Mouse (Mus musculus): ENCODE results near the gene Cdr1. TPM values are rescaled to one million over a fixed set of nuclear protein-coding genes. Genes with fewer than 3 reads are reported as not detected.

The Cdr1 gene
- total and polyA plus RNA-seq, 3 experiments = not detected

DNA sequence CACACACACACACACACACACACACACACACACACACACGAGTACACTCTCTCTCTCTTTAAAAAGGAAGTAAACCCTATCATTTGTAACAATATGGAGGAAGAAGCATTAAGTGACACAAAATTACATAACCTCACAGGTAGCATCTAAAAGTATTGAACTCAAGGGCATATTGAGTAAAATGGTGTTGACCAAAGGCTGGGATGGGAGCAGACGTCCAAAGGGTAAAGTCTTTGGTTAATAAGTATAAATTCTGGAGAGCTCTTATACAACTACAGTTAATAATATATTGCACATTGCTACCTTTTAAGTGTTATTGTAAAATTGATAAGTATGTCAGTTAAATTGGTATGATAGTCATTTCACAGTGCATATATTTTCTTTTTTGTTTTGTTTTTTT lies 39.9 kb downstream of the Cdr1 start:
- Histone ChIP-seq H3K27ac (ENCODE audit: control insufficient read depth, low read depth, low read length) (no peak overlapping the region), H3K9ac (ENCODE audit: control insufficient read depth, low read depth, low read length, poor library complexity, severe bottlenecking) (no peak overlapping the region)
- no peak for DNase-seq (ENCODE audit: low read depth, low spot score)

DNA sequence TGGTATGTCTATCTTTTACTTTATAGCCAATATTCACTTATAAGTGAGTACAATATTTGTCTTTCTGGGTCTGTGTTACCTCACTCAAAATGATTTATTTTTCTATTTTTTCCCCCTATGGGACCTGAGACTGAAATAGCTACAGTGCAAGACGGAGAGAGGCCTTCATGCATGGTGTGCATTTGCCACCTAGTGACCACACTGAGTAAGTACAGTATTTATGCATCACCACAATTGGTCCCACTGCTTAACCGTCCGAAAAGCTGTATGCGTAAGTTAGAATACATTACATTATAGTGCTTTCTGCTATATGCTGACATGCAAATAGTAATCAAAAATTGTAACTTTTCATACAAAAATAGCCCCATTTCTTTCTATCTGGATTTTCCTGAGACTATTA lies 50.8 kb downstream of the Cdr1 start:
- Histone ChIP-seq H3K9ac (ENCODE audit: control insufficient read depth, low read depth, low read length, poor library complexity, severe bottlenecking) (no peak overlapping the region), H3K79me2 (ENCODE audit: control insufficient read depth, insufficient read depth, low read length, poor library complexity) (no peaks in the 10 kb centered on the region), H3K4me1 (ENCODE audit: control insufficient read depth in 1 of 2, insufficient read depth in 2 of 2, low read length in 2 of 2) (no peaks in the 10 kb centered on the region), H3K9me3 (replicated peaks; ENCODE audit: insufficient read depth, low read length) (no peaks in the 10 kb centered on the region), H3K4me3 (ENCODE audit: control insufficient read depth in 1 of 2, insufficient read depth in 1 of 2, low read depth in 2 of 2, low read length in 2 of 2) (no peak overlapping the region), H3K27ac (ENCODE audit: control insufficient read depth, low read depth, low read length) (no peak overlapping the region), H3K27me3 (ENCODE audit: control insufficient read depth in 1 of 2, insufficient read depth in 2 of 2, low read length in 2 of 2) (no peaks in the 10 kb centered on the region), H3K36me3 (ENCODE audit: control insufficient read depth in 1 of 2, insufficient read depth in 2 of 2, low read length in 2 of 2) (no peaks in the 10 kb centered on the region)
- no peak for DNase-seq (ENCODE audit: low read depth, low spot score)
- TF ChIP-seq NRF1 (IDR thresholded peaks at IDR 0.05; ENCODE audit: insufficient read depth, low read depth, low read length, poor library complexity, severe bottlenecking) = no peak
- TF ChIP-seq ZC3H11A (IDR thresholded peaks at IDR 0.05; ENCODE audit: low read depth, low read length) = no peak
- no peak for TF ChIP-seq SIN3A (IDR thresholded peaks at IDR 0.05; ENCODE audit: low read length)
- TF ChIP-seq BHLHE40 (IDR thresholded peaks at IDR 0.05; ENCODE audit: borderline replicate concordance, low read depth, low read length) = no peak
- TF ChIP-seq NELFE (IDR thresholded peaks at IDR 0.05; ENCODE audit: low read depth, low read length) = no peak
- no peak for TF ChIP-seq USF1 (IDR thresholded peaks at IDR 0.05; ENCODE audit: low read depth, low read length)
- no peak for TF ChIP-seq MYB (IDR thresholded peaks at IDR 0.05; ENCODE audit: low read depth, low read length)
- no peak for TF ChIP-seq KAT2A (conservative IDR thresholded peaks at IDR 0.05; ENCODE audit: low read depth, low read length)
- TF ChIP-seq ZNF384 (IDR thresholded peaks at IDR 0.05; ENCODE audit: low read depth, low read length) = no peak
- TF ChIP-seq CHD1 (IDR thresholded peaks at IDR 0.05; ENCODE audit: low read depth, low read length) = no peak

More for the DNA sequence above, 39.9 kb downstream of the Cdr1 start:
- TF ChIP-seq MAFK (IDR thresholded peaks at IDR 0.05; ENCODE audit: borderline replicate concordance, low read depth, low read length) = no peak
- no peak for TF ChIP-seq ZC3H11A (IDR thresholded peaks at IDR 0.05; ENCODE audit: low read depth, low read length)
- no peak for TF ChIP-seq POLR2AphosphoS2 (IDR thresholded peaks at IDR 0.05; ENCODE audit: low read length)
- TF ChIP-seq NELFE (IDR thresholded peaks at IDR 0.05; ENCODE audit: low read depth, low read length) = no peak
- TF ChIP-seq TBP (IDR thresholded peaks at IDR 0.05; ENCODE audit: low read depth, low read length) = no peak
- TF ChIP-seq RAD21 (IDR thresholded peaks at IDR 0.05; ENCODE audit: low read depth, low read length) = no peak
- TF ChIP-seq JUND (IDR thresholded peaks at IDR 0.05; ENCODE audit: low read depth, low read length) = no peak
- TF ChIP-seq ZNF384 (IDR thresholded peaks at IDR 0.05; ENCODE audit: low read depth, low read length) = no peak
- no peak for TF ChIP-seq MEF2A (IDR thresholded peaks at IDR 0.05; ENCODE audit: extremely low read depth, insufficient replicate concordance, low read depth, low read length, poor library complexity, severe bottlenecking)
- TF ChIP-seq CHD1 (IDR thresholded peaks at IDR 0.05; ENCODE audit: low read depth, low read length) = no peak
- no peak for TF ChIP-seq NRF1 (IDR thresholded peaks at IDR 0.05; ENCODE audit: insufficient read depth, low read depth, low read length, poor library complexity, severe bottlenecking)
- no peak for TF ChIP-seq ZMIZ1 (IDR thresholded peaks at IDR 0.05; ENCODE audit: low read depth, low read length)
- TF ChIP-seq RCOR1 (IDR thresholded peaks at IDR 0.05; ENCODE audit: low read depth, low read length) = no peak
- TF ChIP-seq KAT2A (conservative IDR thresholded peaks at IDR 0.05; ENCODE audit: low read depth, low read length) = no peak
- TF ChIP-seq SIN3A (IDR thresholded peaks at IDR 0.05; ENCODE audit: low read length) = no peak
- TF ChIP-seq ELF1 (IDR thresholded peaks at IDR 0.05; ENCODE audit: low read depth, low read length) = no peak
- no peak for TF ChIP-seq UBTF (IDR thresholded peaks at IDR 0.05; ENCODE audit: borderline replicate concordance, insufficient read depth, low read depth, low read length)
- TF ChIP-seq POLR2A (IDR thresholded peaks at IDR 0.05; ENCODE audit: control insufficient read depth in 1 of 2, insufficient read depth in 1 of 2, low read depth in 1 of 2, low read length in 2 of 2, poor library complexity in 1 of 2) = no peak
- no peak for TF ChIP-seq EP300 (IDR thresholded peaks at IDR 0.05; ENCODE audit: low read depth in 1 of 2, low read length in 2 of 2)
- Histone ChIP-seq H3K4me3 (ENCODE audit: control insufficient read depth in 1 of 2, insufficient read depth in 1 of 2, low read depth in 2 of 2, low read length in 2 of 2) (no peak overlapping the region), H3K36me3 (ENCODE audit: control insufficient read depth in 1 of 2, insufficient read depth in 2 of 2, low read length in 2 of 2) (no peaks in the 10 kb centered on the region), H3K79me2 (ENCODE audit: control insufficient read depth, insufficient read depth, low read length, poor library complexity) (no peaks in the 10 kb centered on the region), H3K4me1 (ENCODE audit: control insufficient read depth in 1 of 2, insufficient read depth in 2 of 2, low read length in 2 of 2) (no peaks in the 10 kb centered on the region), H3K27me3 (ENCODE audit: control insufficient read depth in 1 of 2, insufficient read depth in 2 of 2, low read length in 2 of 2) (no peaks in the 10 kb centered on the region), H3K9me3 (replicated peaks; ENCODE audit: insufficient read depth, low read length) (no peaks in the 10 kb centered on the region)
